Mouse (Mus musculus): ENCODE results near the gene Haus3.

DNA sequence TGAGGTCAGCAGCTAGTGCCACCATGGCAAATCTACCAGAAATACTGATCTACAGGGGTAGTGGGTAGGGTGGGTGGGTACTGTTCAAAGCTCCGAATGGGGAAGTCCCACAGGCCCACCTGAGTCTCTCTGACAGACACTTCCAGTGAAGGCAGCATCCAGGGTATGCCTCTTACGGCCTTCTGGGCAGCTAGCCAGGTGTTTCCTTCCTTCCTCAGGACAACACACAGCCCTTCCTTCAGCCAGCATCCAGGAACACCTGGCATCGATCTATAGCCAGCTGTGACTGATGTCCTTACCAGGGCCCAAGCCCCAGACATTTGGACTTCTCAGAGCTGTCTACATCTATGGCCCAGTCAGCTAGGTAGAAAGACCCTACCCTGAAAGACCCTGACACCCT, 13.2 kb upstream of the Haus3 start:
- TF ChIP-seq CTCF (IDR thresholded peaks at IDR 0.05; ENCODE audit: control insufficient read depth, insufficient read depth, insufficient replicate concordance, low read depth, low read length) (no peak), POLR2A (IDR thresholded peaks at IDR 0.05; ENCODE audit: control insufficient read depth, low read depth, low read length) (no peak)
